Mouse (Mus musculus) erythroblast, embryonic 14.5 days (primary cell): ENCODE data around the gene Sgca.

Experiments
- GATA1 ChIP-seq: IDR thresholded peaks from 2 replicates; pipeline ENCODE4 v1.6.1; 2012; ENCODE audit warnings: low read length, inconsistent platforms, mixed read lengths
- TAL1 ChIP-seq: IDR thresholded peaks from 3 replicates; pipeline ENCODE4 v1.6.1; 2012; ENCODE audit warnings: low read length, inconsistent platforms, mixed read lengths

GRCm38 (mm10) chr11:94974951-94975350 is 1.2 kb downstream of the Sgca start:
- TF ChIP-seq GATA1 (no peak), TAL1 (no peak)
